Mouse (Mus musculus): ENCODE data around the gene Znhit3. TPM values are rescaled to one million over a fixed set of nuclear protein-coding genes. Genes with fewer than 3 reads are reported as not detected.

Znhit3 gene
- polyA plus RNA-seq (2016; fragmentation: Nextera tagmentation; extraction: Ambion mirVana): 33.8 and 37.1 TPM in 2 replicates

GRCm38 (mm10) chr11:84916053-84916702 lies at the start of gene Znhit3:
Gene Znhit3 (minus strand): TSS chr11:84916366.
- Histone ChIP-seq H3K36me3 (peaks cover 29% of the 10 kb centered on the region), H3K4me3 (peak within 1 kb of the TSS; percentile 87), H3K27me3 (replicated peaks) (no peaks in the 10 kb centered on the region), H3K4me2 (peak within 1 kb of the TSS; percentile 81), H3K9ac (peak within 1 kb of the TSS; percentile 82), H3K27ac (ENCODE audit: poor library complexity, severe bottlenecking) (no peak within 1 kb of the TSS), H3K4me1 (replicated peaks) (peaks cover 10% of the 10 kb centered on the region; the same call in 1 of the 2 replicates), H3K9me3 (replicated peaks) (no peaks in the 10 kb centered on the region)
- WGBS: 4% methylated on average over 34 of the region's 34 CpGs
- ATAC-seq (ENCODE audit: insufficient number of reproducible peaks, low FRiP score): peak; percentile 71

GRCm38 (mm10) chr11:84963556-84963955 lies 47.4 kb upstream of the Znhit3 start:
- ATAC-seq (ENCODE audit: insufficient number of reproducible peaks, low FRiP score): no peak
- 82% methylated on average over 3 of the region's 3 CpGs for WGBS
- no peak overlapping the region for H3K4me3 ChIP-seq

GRCm38 (mm10) chr11:84962536-84962935 lies 46.4 kb upstream of the Znhit3 start:
- no peak for ATAC-seq (ENCODE audit: insufficient number of reproducible peaks, low FRiP score)
- H3K27me3 ChIP-seq (replicated peaks): peaks cover 20% of the 10 kb centered on the region
- H3K27ac ChIP-seq (ENCODE audit: poor library complexity, severe bottlenecking): no peak overlapping the region
- 89% methylated on average over 4 of the region's 4 CpGs for WGBS
- H3K36me3 ChIP-seq: no peaks in the 10 kb centered on the region
- H3K4me2 ChIP-seq: no peak overlapping the region
- H3K4me3 ChIP-seq: no peak overlapping the region
- H3K4me1 ChIP-seq (replicated peaks): peaks cover 34% of the 10 kb centered on the region
- no peak overlapping the region for H3K9ac ChIP-seq
- no peaks in the 10 kb centered on the region for H3K9me3 ChIP-seq (replicated peaks)

More at GRCm38 (mm10) chr11:84963556-84963955, 47.4 kb upstream of the Znhit3 start:
- no peaks in the 10 kb centered on the region for H3K9me3 ChIP-seq (replicated peaks)
- H3K27ac ChIP-seq (ENCODE audit: poor library complexity, severe bottlenecking): no peak overlapping the region
- peaks cover 30% of the 10 kb centered on the region for H3K4me1 ChIP-seq (replicated peaks)
- H3K4me2 ChIP-seq: no peak overlapping the region
- peaks cover 11% of the 10 kb centered on the region for H3K27me3 ChIP-seq (replicated peaks)
- no peak overlapping the region for H3K9ac ChIP-seq
- no peaks in the 10 kb centered on the region for H3K36me3 ChIP-seq

- Histone ChIP-seq H3K27ac (ENCODE audit: poor library complexity, severe bottlenecking) (no peak overlapping the region), H3K4me2 (no peak overlapping the region), H3K9me3 (replicated peaks) (no peaks in the 10 kb centered on the region), H3K4me1 (replicated peaks) (peaks cover 29% of the 10 kb centered on the region), H3K27me3 (replicated peaks) (peaks cover 30% of the 10 kb centered on the region), H3K4me3 (no peak overlapping the region), H3K9ac (no peak overlapping the region), H3K36me3 (no peaks in the 10 kb centered on the region)
- 92% methylated on average over 4 of the region's 4 CpGs for WGBS
- no peak for ATAC-seq (ENCODE audit: insufficient number of reproducible peaks, low FRiP score)
Measured at GRCm38 (mm10) chr11:84961571-84961970, 45.4 kb upstream of the Znhit3 start.

- ATAC-seq (ENCODE audit: insufficient number of reproducible peaks, low FRiP score): no peak
- H3K27ac ChIP-seq (ENCODE audit: poor library complexity, severe bottlenecking): no peak overlapping the region
- H3K36me3 ChIP-seq: no peaks in the 10 kb centered on the region
- H3K4me3 ChIP-seq: no peak overlapping the region
- no peaks in the 10 kb centered on the region for H3K9me3 ChIP-seq (replicated peaks)
- H3K4me2 ChIP-seq: no peak overlapping the region
- H3K9ac ChIP-seq: no peak overlapping the region
- peaks cover 38% of the 10 kb centered on the region for H3K27me3 ChIP-seq (replicated peaks)
- 58% methylated on average over 6 of the region's 6 CpGs for WGBS
- peaks cover 29% of the 10 kb centered on the region for H3K4me1 ChIP-seq (replicated peaks)
Measured at GRCm38 (mm10) chr11:84960780-84961179, 44.6 kb upstream of the Znhit3 start.

- no peak overlapping the region for H3K27ac ChIP-seq (ENCODE audit: poor library complexity, severe bottlenecking)
- peaks cover 29% of the 10 kb centered on the region for H3K4me1 ChIP-seq (replicated peaks)
- H3K27me3 ChIP-seq (replicated peaks): peaks cover 39% of the 10 kb centered on the region
- H3K4me2 ChIP-seq: peak overlapping the region; percentile 38
- 41% methylated on average over 3 of the region's 3 CpGs for WGBS
- no peak overlapping the region for H3K9ac ChIP-seq
- no peak overlapping the region for H3K4me3 ChIP-seq
- H3K9me3 ChIP-seq (replicated peaks): no peaks in the 10 kb centered on the region
- no peak for ATAC-seq (ENCODE audit: insufficient number of reproducible peaks, low FRiP score)
- H3K36me3 ChIP-seq: no peaks in the 10 kb centered on the region
Measured at GRCm38 (mm10) chr11:84960291-84960690, 44.1 kb upstream of the Znhit3 start.

GRCm38 (mm10) chr11:84959701-84960181 lies 43.6 kb upstream of the Znhit3 start:
- H3K27ac ChIP-seq (ENCODE audit: poor library complexity, severe bottlenecking): no peak overlapping the region
- H3K9me3 ChIP-seq (replicated peaks): no peaks in the 10 kb centered on the region
- H3K4me3 ChIP-seq: 0 out of 2 replicates have a peak overlapping the region, but pooled peaks have one; percentile 2
- no peak for ATAC-seq (ENCODE audit: insufficient number of reproducible peaks, low FRiP score)
- H3K9ac ChIP-seq: no peak overlapping the region
- WGBS: 2% methylated on average over 9 of the region's 9 CpGs
- peaks cover 39% of the 10 kb centered on the region for H3K27me3 ChIP-seq (replicated peaks)
- no peaks in the 10 kb centered on the region for H3K36me3 ChIP-seq
- H3K4me1 ChIP-seq (replicated peaks): peaks cover 29% of the 10 kb centered on the region
- peak overlapping the region; percentile 38 for H3K4me2 ChIP-seq

- H3K27ac ChIP-seq (ENCODE audit: poor library complexity, severe bottlenecking): no peak overlapping the region
- no peaks in the 10 kb centered on the region for H3K36me3 ChIP-seq
- no peaks in the 10 kb centered on the region for H3K9me3 ChIP-seq (replicated peaks)
- peaks cover 29% of the 10 kb centered on the region for H3K4me1 ChIP-seq (replicated peaks)
- no peak overlapping the region for H3K9ac ChIP-seq
- peaks cover 39% of the 10 kb centered on the region for H3K27me3 ChIP-seq (replicated peaks)
- no peak overlapping the region for H3K4me3 ChIP-seq
- peak overlapping the region; percentile 38 for H3K4me2 ChIP-seq
- WGBS: 22% methylated on average over 5 of the region's 5 CpGs
- ATAC-seq (ENCODE audit: insufficient number of reproducible peaks, low FRiP score): no peak
Measured at GRCm38 (mm10) chr11:84959181-84959580, 43.0 kb upstream of the Znhit3 start.

GRCm38 (mm10) chr11:84958271-84958630 lies 42.1 kb upstream of the Znhit3 start:
- Histone ChIP-seq H3K9me3 (replicated peaks) (no peaks in the 10 kb centered on the region), H3K36me3 (no peaks in the 10 kb centered on the region), H3K27me3 (replicated peaks) (peaks cover 39% of the 10 kb centered on the region), H3K4me2 (peak overlapping the region; percentile 61), H3K4me3 (peak overlapping the region; percentile 32), H3K27ac (ENCODE audit: poor library complexity, severe bottlenecking) (no peak overlapping the region), H3K9ac (no peak overlapping the region), H3K4me1 (replicated peaks) (peaks cover 29% of the 10 kb centered on the region)
- no peak for ATAC-seq (ENCODE audit: insufficient number of reproducible peaks, low FRiP score)
- 3% methylated on average over 11 of the region's 11 CpGs for WGBS

GRCm38 (mm10) chr11:84957591-84958270 lies 41.6 kb upstream of the Znhit3 start, which contains the start of gene Car4:
Gene Car4 (plus strand): TSS chr11:84957786.
- under 1% methylated on average over 49 of the region's 49 CpGs for WGBS
- no peak for ATAC-seq (ENCODE audit: insufficient number of reproducible peaks, low FRiP score)
- Histone ChIP-seq H3K4me1 (replicated peaks) (peaks cover 29% of the 10 kb centered on the region), H3K4me2 (peak within 1 kb of the TSS; percentile 61), H3K36me3 (no peaks in the 10 kb centered on the region), H3K27me3 (replicated peaks) (peaks cover 39% of the 10 kb centered on the region), H3K9me3 (replicated peaks) (no peaks in the 10 kb centered on the region), H3K9ac (no peak within 1 kb of the TSS), H3K27ac (ENCODE audit: poor library complexity, severe bottlenecking) (no peak within 1 kb of the TSS), H3K4me3 (peak within 1 kb of the TSS; percentile 32)

GRCm38 (mm10) chr11:84957171-84957570 lies 41.0 kb upstream of the Znhit3 start:
- Histone ChIP-seq H3K9me3 (replicated peaks) (no peaks in the 10 kb centered on the region), H3K27ac (ENCODE audit: poor library complexity, severe bottlenecking) (no peak overlapping the region), H3K4me3 (peak overlapping the region; percentile 32), H3K4me2 (peak overlapping the region; percentile 61), H3K27me3 (replicated peaks) (peaks cover 39% of the 10 kb centered on the region), H3K9ac (no peak overlapping the region), H3K36me3 (no peaks in the 10 kb centered on the region), H3K4me1 (replicated peaks) (peaks cover 29% of the 10 kb centered on the region)
- no peak for ATAC-seq (ENCODE audit: insufficient number of reproducible peaks, low FRiP score)
- WGBS: 3% methylated on average over 15 of the region's 15 CpGs
